Mouse (Mus musculus) G1E-ER4 (cell line): ENCODE data around the gene Higd1a. TPM values are rescaled to one million over a fixed set of nuclear protein-coding genes. Genes with fewer than 3 reads are reported as not detected.

Experiments
- GATA1 ChIP-seq: IDR thresholded peaks from one replicate; pipeline ENCODE4 v1.8.0; 2012; ENCODE audit warnings: low read length, inconsistent platforms
- polyA plus RNA-seq: library from polyadenylated mRNA; stranded (reverse); fragments of >175 nt; gene quantifications from 2 replicates; pipeline ENCODE4 v1.2.3, GENCODE M21; 2012

Higd1a gene
- polyA plus RNA-seq, 1 experiment = 107 TPM

- TF ChIP-seq GATA1 = no peak
These were observed 33.1 kb upstream of the Higd1a start for GRCm38 (mm10) chr9:121891301-121891700.

GRCm38 (mm10) chr9:121890441-121890941 is 32.3 kb upstream of the Higd1a start:
- no peak for TF ChIP-seq GATA1

- TF ChIP-seq GATA1 = no peak
These were observed 31.8 kb upstream of the Higd1a start for GRCm38 (mm10) chr9:121889927-121890440.

GRCm38 (mm10) chr9:121882015-121882457 is 23.9 kb upstream of the Higd1a start:
- TF ChIP-seq GATA1 = no peak

GRCm38 (mm10) chr9:121881301-121881700 is 23.1 kb upstream of the Higd1a start:
- no peak for TF ChIP-seq GATA1

- TF ChIP-seq GATA1 = no peak
These were observed 22.7 kb upstream of the Higd1a start for GRCm38 (mm10) chr9:121880840-121881239.

- TF ChIP-seq GATA1 = no peak
These were observed 19.0 kb upstream of the Higd1a start for GRCm38 (mm10) chr9:121877052-121877740.

- no peak for TF ChIP-seq GATA1
These were observed 15.4 kb upstream of the Higd1a start for GRCm38 (mm10) chr9:121873578-121873977.

- no peak for TF ChIP-seq GATA1
These were observed 14.0 kb upstream of the Higd1a start for GRCm38 (mm10) chr9:121872062-121872683.

- TF ChIP-seq GATA1 = no peak
These were observed 11.9 kb upstream of the Higd1a start for GRCm38 (mm10) chr9:121869973-121870515.

GRCm38 (mm10) chr9:121869432-121869831 is 11.3 kb upstream of the Higd1a start:
- TF ChIP-seq GATA1 = no peak

- TF ChIP-seq GATA1 = no peak
These were observed 10.1 kb upstream of the Higd1a start for GRCm38 (mm10) chr9:121868236-121868635.

- TF ChIP-seq GATA1 = no peak
These were observed 9.5 kb upstream of the Higd1a start for GRCm38 (mm10) chr9:121867632-121868031.

- TF ChIP-seq GATA1 = no peak
These were observed 7.4 kb upstream of the Higd1a start for GRCm38 (mm10) chr9:121865425-121866008.

GRCm38 (mm10) chr9:121864837-121865236 is 6.7 kb upstream of the Higd1a start:
- TF ChIP-seq GATA1 = no peak

GRCm38 (mm10) chr9:121860921-121861320 is 2.8 kb upstream of the Higd1a start:
- no peak for TF ChIP-seq GATA1

GRCm38 (mm10) chr9:121859345-121859744 is 1.2 kb upstream of the Higd1a start:
- no peak for TF ChIP-seq GATA1
